Mouse (Mus musculus): ENCODE results near the gene Atp5b. TPM values are rescaled to one million over a fixed set of nuclear protein-coding genes. Genes with fewer than 3 reads are reported as not detected.

The Atp5b gene
- polyA plus RNA-seq (2012), result 152 and 224 TPM in 2 replicates

DNA sequence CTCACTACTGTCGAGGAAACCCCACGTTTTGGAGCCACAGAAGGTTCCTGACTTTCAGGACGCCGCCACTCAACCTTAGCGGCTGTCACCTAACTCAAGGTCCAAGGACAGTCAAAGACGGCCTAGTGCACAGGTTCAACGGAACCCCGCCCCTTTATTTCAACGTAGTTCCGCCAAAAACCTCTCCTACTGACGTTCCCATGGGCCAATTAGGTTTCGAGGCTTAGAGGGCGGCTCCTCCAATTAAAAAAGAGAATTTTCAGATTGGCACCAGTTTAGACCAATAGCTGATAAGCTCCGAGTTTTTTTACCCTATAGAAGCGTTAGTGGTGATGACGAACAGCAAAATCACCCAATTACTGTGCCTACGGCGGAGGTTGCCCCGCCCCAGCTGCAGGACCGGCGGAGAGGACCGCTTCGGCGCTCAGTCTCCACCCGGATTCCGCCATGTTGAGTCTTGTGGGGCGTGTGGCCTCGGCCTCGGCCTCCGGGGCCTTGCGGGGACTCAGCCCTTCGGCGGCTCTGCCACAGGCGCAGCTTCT is at the start of gene Atp5b:
Gene Atp5b (plus strand): TSS at position 394 of the 542 bp plus-strand sequence.
- Histone ChIP-seq H3K4me3 (replicated peaks) (peak within 1 kb of the TSS; percentile 100), H3K4me1 (ENCODE audit: control insufficient read depth) (peaks cover 45% of the 10 kb centered on the region)
- TF ChIP-seq TAL1 (IDR thresholded peaks at IDR 0.05; ENCODE audit: low read length), result no peak
- TF ChIP-seq GATA1 (IDR thresholded peaks at IDR 0.05; ENCODE audit: low read length), result no peak

DNA sequence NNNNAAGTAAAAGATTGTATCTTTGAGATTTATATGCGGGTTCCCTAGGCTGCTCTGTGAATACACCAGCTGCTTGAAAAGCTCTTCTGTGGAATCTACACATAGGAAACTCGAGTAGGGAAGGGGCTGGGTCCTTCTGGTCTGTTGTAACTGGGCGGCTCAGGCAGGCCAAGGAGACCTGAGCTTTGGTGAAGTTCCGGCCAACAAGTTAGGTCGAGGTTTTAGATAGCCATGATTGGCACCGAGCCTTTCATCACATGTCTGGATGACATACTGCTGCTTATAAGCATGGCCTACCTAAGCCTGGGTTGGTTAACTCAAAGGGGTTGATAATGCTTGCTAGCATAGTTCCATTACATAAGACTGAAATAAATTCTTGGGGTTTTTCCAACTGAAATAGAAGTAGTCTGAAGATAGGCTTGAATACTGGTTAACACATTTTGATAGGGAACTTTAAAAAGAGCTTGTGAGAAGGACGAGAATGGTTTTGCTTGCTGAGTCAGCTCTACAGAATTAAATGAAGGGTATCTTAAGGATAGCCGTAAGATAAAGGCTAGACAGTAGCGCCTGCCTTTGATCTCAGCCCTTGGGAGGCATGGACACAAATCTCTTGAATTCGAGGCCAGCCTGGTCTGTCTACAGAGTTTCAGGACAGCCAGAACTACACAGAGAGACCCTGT is 46.2 kb upstream of the Atp5b start:
- Histone ChIP-seq H3K36me3 (ENCODE audit: control insufficient read depth) (peaks cover 55% of the 10 kb centered on the region), H3K27me3 (ENCODE audit: control insufficient read depth) (peaks cover 9% of the 10 kb centered on the region), H3K4me3 (replicated peaks) (peak overlapping the region; percentile 74), H3K9me3 (ENCODE audit: control insufficient read depth, low read length) (no peaks in the 10 kb centered on the region), H3K4me1 (ENCODE audit: control insufficient read depth) (peaks cover 55% of the 10 kb centered on the region)
- TF ChIP-seq GATA1 (IDR thresholded peaks at IDR 0.05; ENCODE audit: low read length) (no peak), TAL1 (IDR thresholded peaks at IDR 0.05; ENCODE audit: low read length) (no peak)

More for the DNA sequence above, at the start of gene Atp5b:
- Histone ChIP-seq H3K9me3 (ENCODE audit: control insufficient read depth, low read length) (no peaks in the 10 kb centered on the region), H3K36me3 (ENCODE audit: control insufficient read depth) (peaks cover 51% of the 10 kb centered on the region), H3K27me3 (ENCODE audit: control insufficient read depth) (no peaks in the 10 kb centered on the region)

DNA sequence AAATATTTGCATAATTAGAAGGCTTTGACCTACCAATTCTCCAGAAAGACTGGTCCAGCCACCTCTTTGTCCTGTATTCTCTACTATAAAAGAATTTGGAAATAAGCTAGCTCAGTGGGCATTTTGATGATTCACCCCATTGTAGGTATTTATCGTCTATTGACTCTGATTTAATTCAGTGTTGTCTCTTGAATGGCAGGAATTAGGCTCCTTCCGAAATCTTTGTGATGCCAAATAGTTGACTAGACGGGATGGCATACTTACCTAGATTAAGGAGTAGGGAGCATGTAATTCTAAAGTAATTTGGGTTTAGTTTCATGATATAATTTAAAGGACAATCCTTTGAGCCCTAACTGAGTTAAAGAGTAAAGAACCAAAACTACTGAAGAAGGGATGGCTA is 45.2 kb upstream of the Atp5b start:
- Histone ChIP-seq H3K9me3 (ENCODE audit: control insufficient read depth, low read length) (no peaks in the 10 kb centered on the region), H3K27me3 (ENCODE audit: control insufficient read depth) (peaks cover 7% of the 10 kb centered on the region), H3K4me1 (ENCODE audit: control insufficient read depth) (peaks cover 56% of the 10 kb centered on the region), H3K36me3 (ENCODE audit: control insufficient read depth) (peaks cover 61% of the 10 kb centered on the region), H3K4me3 (replicated peaks) (peak overlapping the region; percentile 52)
- TF ChIP-seq GATA1 (IDR thresholded peaks at IDR 0.05; ENCODE audit: low read length), result no peak
- no peak for TF ChIP-seq TAL1 (IDR thresholded peaks at IDR 0.05; ENCODE audit: low read length)

DNA sequence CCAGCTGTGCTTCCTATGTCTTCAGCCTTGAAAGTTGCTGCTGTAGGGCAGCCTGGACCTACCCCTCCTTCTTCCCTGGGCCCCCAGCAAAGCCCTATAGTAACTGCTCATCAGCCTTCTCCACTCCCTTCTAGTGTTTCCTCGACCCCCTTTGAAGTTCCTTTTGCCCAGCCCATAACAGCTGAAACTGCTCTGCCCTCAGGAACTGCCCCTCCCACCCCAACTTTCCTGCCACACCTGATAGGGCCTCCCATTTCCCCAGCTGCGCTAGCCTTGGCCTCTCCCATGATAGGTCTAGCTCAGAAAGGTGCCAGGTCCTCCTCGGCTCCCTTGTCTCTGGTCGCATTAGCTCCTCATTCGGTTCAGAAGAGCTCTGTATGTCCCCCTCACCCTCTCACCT is 43.9 kb upstream of the Atp5b start:
- Histone ChIP-seq H3K36me3 (ENCODE audit: control insufficient read depth) (peaks cover 74% of the 10 kb centered on the region), H3K4me3 (replicated peaks) (peak overlapping the region; percentile 52), H3K27me3 (ENCODE audit: control insufficient read depth) (no peaks in the 10 kb centered on the region), H3K9me3 (ENCODE audit: control insufficient read depth, low read length) (no peaks in the 10 kb centered on the region), H3K4me1 (ENCODE audit: control insufficient read depth) (peaks cover 63% of the 10 kb centered on the region)
- no peak for TF ChIP-seq GATA1 (IDR thresholded peaks at IDR 0.05; ENCODE audit: low read length)
- TF ChIP-seq TAL1 (IDR thresholded peaks at IDR 0.05; ENCODE audit: low read length), result no peak

DNA sequence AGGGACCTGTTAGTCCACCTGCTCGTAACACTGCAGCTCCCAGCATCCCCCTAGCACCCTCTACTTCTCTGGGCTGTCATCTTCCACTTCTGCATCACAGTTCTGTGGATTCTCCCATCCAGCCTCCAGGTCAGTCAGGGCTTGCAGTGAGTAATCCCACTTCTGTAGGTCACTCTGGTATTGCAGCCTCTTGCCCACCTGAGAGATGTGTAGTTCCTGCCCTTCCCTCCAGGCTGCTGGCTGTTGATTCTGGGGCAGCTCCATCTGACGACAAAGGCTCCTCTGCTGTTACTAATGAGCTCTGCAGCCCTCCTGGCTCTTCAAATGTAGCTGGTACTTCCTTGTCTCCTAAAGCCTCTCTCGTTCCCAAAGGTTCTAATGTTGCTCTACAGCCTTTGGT is 43.2 kb upstream of the Atp5b start:
- TF ChIP-seq GATA1 (IDR thresholded peaks at IDR 0.05; ENCODE audit: low read length) (no peak), TAL1 (IDR thresholded peaks at IDR 0.05; ENCODE audit: low read length) (no peak)
- Histone ChIP-seq H3K4me3 (replicated peaks) (no peak overlapping the region), H3K36me3 (ENCODE audit: control insufficient read depth) (peaks cover 81% of the 10 kb centered on the region), H3K4me1 (ENCODE audit: control insufficient read depth) (peaks cover 65% of the 10 kb centered on the region), H3K27me3 (ENCODE audit: control insufficient read depth) (no peaks in the 10 kb centered on the region), H3K9me3 (ENCODE audit: control insufficient read depth, low read length) (no peaks in the 10 kb centered on the region)

DNA sequence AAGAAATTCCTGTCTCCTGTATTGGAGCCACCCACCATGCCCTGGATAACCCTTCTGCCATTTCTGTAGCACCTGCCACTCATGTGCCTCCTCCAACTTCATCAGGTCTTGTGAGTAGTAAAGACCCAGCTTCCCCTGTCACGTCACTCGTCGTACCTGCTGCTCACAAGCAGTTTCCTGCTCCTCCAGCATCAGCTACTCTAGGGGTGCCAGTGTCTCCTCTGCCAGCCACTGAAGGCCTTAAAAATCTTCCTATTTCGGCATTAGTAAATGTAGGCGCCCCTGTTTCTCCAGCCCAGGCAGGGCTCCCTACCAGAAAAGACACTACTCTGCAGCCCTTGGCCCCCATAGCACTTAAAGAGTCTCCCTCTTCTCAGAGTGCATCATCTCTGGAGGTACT is 42.8 kb upstream of the Atp5b start:
- no peak overlapping the region for H3K4me3 ChIP-seq (replicated peaks)
- TF ChIP-seq GATA1 (IDR thresholded peaks at IDR 0.05; ENCODE audit: low read length) (no peak), TAL1 (IDR thresholded peaks at IDR 0.05; ENCODE audit: low read length) (no peak)
- H3K36me3 ChIP-seq (ENCODE audit: control insufficient read depth), result peaks cover 85% of the 10 kb centered on the region
- no peaks in the 10 kb centered on the region for H3K27me3 ChIP-seq (ENCODE audit: control insufficient read depth)
- H3K9me3 ChIP-seq (ENCODE audit: control insufficient read depth, low read length), result no peaks in the 10 kb centered on the region
- peaks cover 65% of the 10 kb centered on the region for H3K4me1 ChIP-seq (ENCODE audit: control insufficient read depth)

DNA sequence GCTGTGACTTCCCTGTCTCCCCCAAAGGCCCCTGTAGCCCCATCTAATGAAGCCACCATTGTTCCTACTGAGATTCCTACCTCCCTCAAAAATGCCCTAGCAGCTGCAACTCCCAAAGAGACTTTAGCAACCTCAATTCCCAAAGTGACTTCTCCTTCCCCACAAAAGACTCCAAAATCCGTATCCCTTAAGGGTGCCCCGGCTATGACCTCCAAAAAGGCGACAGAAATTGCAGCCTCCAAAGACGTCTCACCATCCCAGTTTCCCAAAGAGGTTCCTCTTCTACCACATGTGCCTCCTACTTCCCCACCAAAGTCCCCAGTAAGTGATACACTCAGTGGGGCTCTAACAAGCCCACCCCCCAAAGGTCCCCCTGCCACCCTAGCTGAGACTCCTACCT is 41.4 kb upstream of the Atp5b start:
- Histone ChIP-seq H3K9me3 (ENCODE audit: control insufficient read depth, low read length) (no peaks in the 10 kb centered on the region), H3K4me3 (replicated peaks) (no peak overlapping the region), H3K36me3 (ENCODE audit: control insufficient read depth) (peaks cover 98% of the 10 kb centered on the region), H3K27me3 (ENCODE audit: control insufficient read depth) (no peaks in the 10 kb centered on the region), H3K4me1 (ENCODE audit: control insufficient read depth) (peaks cover 65% of the 10 kb centered on the region)
- no peak for TF ChIP-seq TAL1 (IDR thresholded peaks at IDR 0.05; ENCODE audit: low read length)
- no peak for TF ChIP-seq GATA1 (IDR thresholded peaks at IDR 0.05; ENCODE audit: low read length)

DNA sequence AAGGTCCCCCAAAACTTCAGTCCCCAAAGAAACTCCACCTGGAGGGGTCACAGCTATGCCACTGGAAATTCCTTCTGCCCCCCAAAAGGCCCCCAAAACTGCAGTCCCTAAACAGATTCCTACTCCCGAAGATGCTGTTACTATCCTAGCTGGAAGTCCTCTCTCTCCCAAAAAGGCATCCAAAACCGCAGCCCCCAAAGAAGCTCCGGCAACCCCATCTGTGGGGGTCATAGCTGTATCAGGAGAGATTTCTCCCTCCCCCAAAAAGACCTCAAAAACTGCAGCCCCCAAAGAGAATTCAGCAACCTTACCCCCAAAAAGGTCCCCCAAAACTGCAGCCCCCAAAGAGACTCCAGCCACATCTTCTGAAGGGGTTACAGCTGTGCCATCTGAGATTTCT is 40.6 kb upstream of the Atp5b start:
- H3K4me1 ChIP-seq (ENCODE audit: control insufficient read depth), result peaks cover 57% of the 10 kb centered on the region
- TF ChIP-seq TAL1 (IDR thresholded peaks at IDR 0.05; ENCODE audit: low read length) (no peak), GATA1 (IDR thresholded peaks at IDR 0.05; ENCODE audit: low read length) (no peak)
- H3K4me3 ChIP-seq (replicated peaks), result no peak overlapping the region
- peaks cover 99% of the 10 kb centered on the region for H3K36me3 ChIP-seq (ENCODE audit: control insufficient read depth)
- H3K27me3 ChIP-seq (ENCODE audit: control insufficient read depth), result no peaks in the 10 kb centered on the region
- H3K9me3 ChIP-seq (ENCODE audit: control insufficient read depth, low read length), result no peaks in the 10 kb centered on the region

DNA sequence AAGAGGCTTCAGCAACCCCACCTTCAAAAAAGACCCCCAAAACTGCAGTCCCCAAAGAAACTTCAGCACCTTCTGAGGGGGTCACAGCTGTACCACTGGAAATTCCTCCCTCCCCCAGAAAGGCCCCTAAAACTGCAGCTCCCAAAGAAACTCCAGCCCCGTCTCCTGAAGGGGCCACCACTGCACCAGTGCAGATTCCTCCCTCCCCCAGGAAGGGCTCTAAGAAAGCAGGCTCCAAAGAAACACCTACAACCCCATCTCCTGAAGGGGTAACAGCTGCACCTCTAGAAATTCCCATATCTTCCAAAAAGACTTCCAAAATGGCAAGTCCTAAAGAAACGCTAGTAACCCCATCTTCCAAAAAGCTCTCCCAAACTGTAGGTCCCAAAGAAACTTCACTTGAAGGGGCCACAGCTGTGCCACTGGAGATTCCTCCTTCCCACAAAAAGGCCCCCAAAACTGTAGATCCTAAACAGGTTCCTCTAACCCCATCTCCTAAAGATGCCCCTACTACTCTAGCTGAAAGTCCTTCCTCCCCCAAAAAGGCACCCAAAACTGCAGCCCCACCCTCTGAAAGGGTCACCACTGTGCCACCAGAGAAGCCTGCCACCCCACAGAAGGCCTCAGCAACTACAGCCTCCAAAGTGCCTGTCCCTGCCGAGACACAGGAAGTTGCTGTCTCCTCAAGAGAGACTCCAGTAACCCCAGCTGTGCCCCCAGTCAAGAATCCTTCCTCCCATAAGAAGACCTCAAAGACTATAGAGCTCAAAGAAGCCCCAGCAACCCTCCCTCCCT is 39.8 kb upstream of the Atp5b start:
- H3K4me1 ChIP-seq (ENCODE audit: control insufficient read depth), result peaks cover 49% of the 10 kb centered on the region
- H3K36me3 ChIP-seq (ENCODE audit: control insufficient read depth), result peaks cover 99% of the 10 kb centered on the region
- TF ChIP-seq GATA1 (IDR thresholded peaks at IDR 0.05; ENCODE audit: low read length), result no peak
- TF ChIP-seq TAL1 (IDR thresholded peaks at IDR 0.05; ENCODE audit: low read length), result no peak
- no peaks in the 10 kb centered on the region for H3K9me3 ChIP-seq (ENCODE audit: control insufficient read depth, low read length)
- no peaks in the 10 kb centered on the region for H3K27me3 ChIP-seq (ENCODE audit: control insufficient read depth)
- H3K4me3 ChIP-seq (replicated peaks), result no peak overlapping the region

Measured in erythroblast, embryonic 14.5 days (primary cell).